Mouse (Mus musculus): ENCODE measurements around the gene Siglecg.

DNA sequence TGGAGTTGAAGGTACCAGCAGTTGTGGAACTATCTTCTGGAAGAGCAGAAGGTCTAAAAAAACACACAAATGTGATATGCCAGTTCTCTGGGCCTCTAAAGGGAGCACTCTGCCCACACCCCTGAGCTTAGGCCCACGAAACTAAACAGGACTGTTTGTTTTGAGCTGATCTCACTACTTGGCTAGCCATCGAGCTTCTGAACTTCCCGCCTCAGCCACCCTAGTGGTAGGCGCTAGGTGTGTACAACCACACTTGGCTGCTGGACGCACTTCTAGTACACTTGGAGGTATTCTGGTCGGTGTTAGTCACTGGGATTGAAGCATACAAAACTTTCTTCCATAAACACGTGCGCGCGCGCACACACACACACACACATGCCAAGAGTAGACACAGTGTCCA lies 43.7 kb downstream of the Siglecg start:
- TF ChIP-seq POLR2A (IDR thresholded peaks at IDR 0.05; ENCODE audit: insufficient read depth, low read depth, low read length) (no peak), CTCF (IDR thresholded peaks at IDR 0.05) (no peak), EP300 (IDR thresholded peaks at IDR 0.05; ENCODE audit: insufficient read depth, low read depth, low read length) (no peak)

Measured in heart, adult 2 months (tissue).